Mouse (Mus musculus) small intestine, adult 2 months (tissue): ENCODE measurements at regions not wholly inside any gene's neighbourhood (a gene's known extent, or its start where the extent isn't known, plus 50 kb on each side); places are given as distances from the start of the nearest gene placed in this dataset.

Experiments used
- CTCF ChIP-seq: fragments of 200-500 bp; IDR thresholded peaks from 2 replicates; pipeline ENCODE4 v1.5.1; 2012; ENCODE audit warnings: low read depth, mild to moderate bottlenecking, control low read depth, inconsistent platforms, low read length, moderate library complexity, mixed read lengths; ENCODE audit not compliant: insufficient replicate concordance, insufficient read length; ENCODE audit errors: extremely low read depth
- POLR2A ChIP-seq: fragments of 200-500 bp; IDR thresholded peaks from 2 replicates; pipeline ENCODE4 v1.6.1; 2012; ENCODE audit warnings: low read depth, mild to moderate bottlenecking, control low read depth, inconsistent platforms, low read length, moderate library complexity

DNA sequence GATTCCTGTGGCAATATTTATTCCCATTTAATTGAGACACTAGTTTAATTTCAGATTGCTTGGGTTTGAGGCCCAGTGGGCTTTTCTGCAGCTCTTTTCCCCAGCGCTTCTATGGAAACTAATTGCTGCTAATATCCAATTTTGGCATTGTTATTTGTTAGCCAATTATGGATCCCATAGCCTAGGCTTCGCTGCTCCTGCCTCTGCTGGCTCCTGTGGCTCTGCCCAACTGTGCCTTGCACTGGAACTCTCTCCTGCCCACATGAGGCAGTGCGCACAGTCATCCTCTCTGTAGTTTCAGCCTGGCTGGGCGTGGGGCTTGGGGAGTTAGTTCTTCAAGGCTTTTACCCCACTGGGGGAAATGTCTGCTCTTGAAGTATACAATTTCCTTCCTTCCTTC is 491.8 kb downstream of the Prss52 start:
- TF ChIP-seq CTCF (no peak), POLR2A (no peak)
